Mouse (Mus musculus) layer of hippocampus, adult 2 months (tissue): Measurements from ENCODE around the gene Nufip2. TPM values are rescaled to one million over a fixed set of nuclear protein-coding genes. Genes with fewer than 3 reads are reported as not detected.

Experiments used
- DNase-seq, 2 experiments: peaks; one replicate each; pipeline ENCODE4 v3.0.0; 2022; ENCODE audit warnings: low spot score in 2 of 2
- H3K27ac ChIP-seq: fragments of 200-600 bp; 2 replicates; pipeline ENCODE4 v1.8.1; 2022
- H3K4me3 ChIP-seq: fragments of 200-600 bp; 2 replicates; pipeline ENCODE4 v1.8.1; 2022; ENCODE audit warnings: mild to moderate bottlenecking
- CTCF ChIP-seq: fragments of 200-600 bp; conservative IDR thresholded peaks from 2 replicates; pipeline ENCODE4 v1.8.1; 2022; ENCODE audit warnings: antibody characterized with exemption, mild to moderate bottlenecking, moderate library complexity
- total RNA-seq, 2 experiments: library from RNA; stranded (reverse); gene quantifications; 2 replicates each; pipeline ENCODE4 v1.2.3; 2021

Nufip2 gene
- total RNA-seq, 2 experiments from 2014 or later: 68.4 to 83.7 TPM

GRCm38 (mm10) chr11:77680018-77680417 lies 5.9 kb upstream of the Nufip2 start:
- Histone ChIP-seq H3K27ac (no peak overlapping the region), H3K4me3 (no peak overlapping the region)
- TF ChIP-seq CTCF: no peak
- no peak for DNase-seq

DNA sequence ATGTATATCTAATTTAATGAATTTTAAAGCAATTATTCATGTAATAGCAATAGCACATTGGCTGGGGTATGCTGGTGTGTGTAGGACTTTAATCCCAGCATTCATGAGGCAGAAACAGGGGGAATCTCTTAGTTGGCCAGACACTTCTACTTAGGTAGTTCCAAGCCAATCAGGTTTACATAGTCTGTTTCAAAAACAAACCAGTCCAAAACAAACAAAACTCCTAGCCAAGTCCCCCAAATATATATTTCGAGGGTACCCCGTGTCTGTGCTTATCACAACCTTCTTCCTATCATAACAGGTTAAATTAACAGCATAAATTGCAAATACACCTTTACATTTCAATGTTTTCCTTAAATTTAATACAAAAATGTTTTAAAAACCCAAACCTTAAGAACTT lies 1.1 kb upstream of the Nufip2 start:
- no peak for TF ChIP-seq CTCF
- DNase-seq: no peak
- Histone ChIP-seq H3K27ac (peak overlapping the region; percentile 98), H3K4me3 (no peak overlapping the region)

GRCm38 (mm10) chr11:77686346-77686840 lies 438 bp downstream of the Nufip2 start:
- Histone ChIP-seq H3K27ac (peak overlapping the region; percentile 98), H3K4me3 (peak overlapping the region; percentile 98)
- no peak for TF ChIP-seq CTCF
- DNase-seq: peak in 1 of 2 experiments; percentile 5

DNA sequence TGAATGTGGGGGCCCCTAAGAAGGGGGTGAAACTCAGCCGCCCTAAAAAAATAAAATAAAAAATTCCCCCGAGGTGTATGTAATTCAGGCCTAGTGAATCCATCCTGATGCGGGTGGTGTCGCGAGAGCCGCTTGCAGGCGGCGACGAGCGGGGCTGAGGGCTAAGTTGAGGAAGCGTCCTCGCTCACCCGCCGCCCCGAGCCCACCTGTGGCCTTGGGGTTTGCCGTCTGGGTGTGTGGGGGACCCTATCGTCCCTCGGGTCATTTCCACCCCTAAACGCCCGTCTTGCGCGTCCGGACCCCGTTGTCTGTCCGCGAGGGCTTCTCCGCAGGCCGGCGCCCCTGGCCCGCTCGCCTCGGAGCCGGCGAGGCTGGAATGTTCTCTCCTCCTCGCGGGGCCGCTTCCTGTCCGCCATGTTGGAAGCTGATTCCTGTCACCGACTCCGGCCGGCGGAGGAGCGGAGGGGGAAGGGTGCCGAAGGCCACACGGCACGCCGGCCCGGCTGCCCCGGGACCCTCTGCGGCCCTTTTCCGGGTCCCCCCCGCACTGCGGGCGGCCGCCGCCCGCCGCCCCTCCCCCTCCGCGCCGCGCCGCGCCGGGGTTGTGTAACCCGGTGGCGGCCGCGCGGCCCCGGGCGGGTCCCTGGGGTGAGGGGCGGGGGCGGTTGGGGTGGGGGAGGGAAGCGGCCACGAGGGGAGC lies 1.0 kb downstream of the Nufip2 start:
- peak overlapping the region; percentile 98 for H3K27ac ChIP-seq
- peak overlapping the region; percentile 98 for H3K4me3 ChIP-seq
- DNase-seq: peak; percentile 10 to 48
- no peak for TF ChIP-seq CTCF

DNA sequence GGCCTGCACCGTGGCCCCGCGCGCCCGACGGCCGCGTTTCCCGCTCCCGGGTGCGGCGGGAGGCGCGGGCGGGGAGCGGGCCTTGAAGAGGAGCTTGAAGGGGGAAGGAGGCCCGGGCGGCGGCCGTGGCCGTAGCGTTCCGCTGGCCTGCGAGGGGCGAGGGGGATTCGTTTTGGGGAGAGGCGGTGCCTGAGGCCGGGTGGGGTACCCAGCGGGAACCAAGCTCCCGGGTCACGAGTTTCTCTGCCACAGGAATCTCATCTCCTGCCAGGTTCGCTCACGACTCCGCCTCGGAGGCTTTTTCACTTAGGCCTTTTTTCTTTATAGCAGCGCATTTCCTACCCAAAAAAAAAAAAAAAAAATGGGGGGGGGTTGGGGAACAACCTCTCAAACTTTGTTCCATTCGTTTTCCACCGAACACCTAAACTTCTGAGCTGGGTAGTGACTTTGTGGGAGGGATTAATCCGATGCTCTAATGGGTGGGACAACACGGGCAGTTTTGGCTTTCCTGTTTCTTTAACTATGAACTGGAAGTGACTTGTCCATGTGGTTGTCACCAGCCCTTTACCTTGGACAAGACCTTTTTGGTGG lies 1.7 kb downstream of the Nufip2 start:
- DNase-seq: peak; percentile 5 to 27
- TF ChIP-seq CTCF: no peak
- Histone ChIP-seq H3K4me3 (peak overlapping the region; percentile 98), H3K27ac (peak overlapping the region; percentile 98)

DNA sequence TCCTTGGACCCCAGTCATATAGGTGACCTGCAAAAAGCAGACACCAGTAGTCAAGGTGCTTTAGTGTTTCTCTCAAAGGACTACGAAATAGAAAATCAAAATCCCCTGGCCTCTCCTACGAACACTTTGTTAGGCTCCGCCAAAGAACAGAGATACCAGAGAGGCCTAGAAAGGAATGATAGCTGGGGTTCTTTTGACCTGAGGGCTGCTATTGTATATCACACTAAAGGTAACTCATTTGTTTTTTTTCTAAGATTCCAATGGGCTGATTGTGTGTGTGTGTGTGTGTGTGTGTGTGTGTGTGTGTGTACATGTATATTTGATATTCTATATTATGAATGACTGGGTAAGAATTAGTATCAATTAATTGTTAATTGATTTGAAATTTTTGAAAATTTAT lies 7.1 kb downstream of the Nufip2 start:
- no peak for DNase-seq
- no peak overlapping the region for H3K4me3 ChIP-seq
- no peak for TF ChIP-seq CTCF
- H3K27ac ChIP-seq: no peak overlapping the region

GRCm38 (mm10) chr11:77697232-77697631 lies 11.3 kb downstream of the Nufip2 start:
- Histone ChIP-seq H3K27ac (no peak overlapping the region), H3K4me3 (no peak overlapping the region; the same call in 1 of the 2 replicates)
- DNase-seq: no peak
- TF ChIP-seq CTCF: peak; percentile 14; the same call in 1 of the 2 replicates

DNA sequence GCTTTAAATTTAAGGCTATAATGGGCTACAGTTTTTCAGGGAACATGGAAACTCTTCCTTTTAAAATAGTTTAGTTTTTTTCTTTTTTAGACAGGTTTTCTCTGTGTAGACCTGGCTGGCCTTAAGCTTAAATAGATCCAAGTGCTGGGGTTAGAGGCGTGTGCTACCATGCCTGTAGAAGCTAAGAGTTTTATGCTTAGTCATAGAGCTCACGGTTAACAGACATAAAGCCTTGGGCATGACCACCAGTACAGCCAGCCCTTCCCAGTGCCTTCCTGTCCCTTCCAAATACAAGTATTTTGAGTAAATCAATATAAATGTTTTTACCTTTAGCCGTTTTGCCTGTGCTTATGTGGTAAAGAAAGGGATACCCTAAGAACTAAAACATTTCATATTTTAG lies 20.0 kb downstream of the Nufip2 start:
- no peak overlapping the region for H3K4me3 ChIP-seq
- TF ChIP-seq CTCF: no peak
- no peak overlapping the region for H3K27ac ChIP-seq
- DNase-seq: no peak

GRCm38 (mm10) chr11:77709039-77709438 lies 23.1 kb downstream of the Nufip2 start:
- no peak for TF ChIP-seq CTCF
- no peak overlapping the region for H3K27ac ChIP-seq
- no peak overlapping the region for H3K4me3 ChIP-seq
- DNase-seq: no peak

DNA sequence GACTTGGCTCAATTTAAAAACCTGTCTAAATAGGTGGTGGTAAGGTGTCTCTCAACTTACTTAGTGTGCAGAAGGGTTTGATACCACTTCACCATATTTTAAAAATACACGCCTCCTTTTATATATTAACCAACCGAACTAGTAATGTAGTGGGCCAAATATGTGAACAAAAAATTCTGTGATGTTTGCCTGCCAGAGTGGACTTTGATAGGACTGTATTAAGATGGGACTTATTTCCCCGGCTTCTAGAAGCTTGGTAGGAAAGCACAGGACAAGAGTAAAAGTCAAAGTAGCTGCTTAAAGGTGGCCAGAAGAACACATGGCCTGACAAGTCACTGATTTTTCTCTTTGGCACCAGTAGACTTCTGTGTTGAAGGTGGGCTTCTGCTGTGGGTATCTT lies 27.8 kb downstream of the Nufip2 start:
- DNase-seq: no peak
- TF ChIP-seq CTCF: no peak
- Histone ChIP-seq H3K4me3 (no peak overlapping the region), H3K27ac (no peak overlapping the region)

DNA sequence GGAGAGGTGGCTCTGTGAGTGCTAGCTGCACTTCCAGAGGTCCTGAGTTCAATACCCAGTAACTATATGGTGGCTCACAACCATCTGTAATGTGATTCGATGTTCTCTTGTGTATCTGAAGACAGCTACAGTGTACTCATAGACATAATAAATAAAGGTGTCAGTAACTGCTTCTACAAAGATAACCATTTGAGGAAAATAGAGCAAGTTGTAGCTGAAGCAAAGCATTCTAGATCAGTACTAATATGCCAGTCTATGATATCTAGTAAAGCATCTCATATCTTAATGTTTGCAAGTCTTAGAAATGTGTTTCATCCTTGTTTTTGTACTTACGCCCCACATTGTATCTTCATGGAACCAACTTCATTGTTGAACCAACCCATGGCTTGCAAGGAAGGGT lies 33.1 kb downstream of the Nufip2 start:
- no peak overlapping the region for H3K27ac ChIP-seq

DNA sequence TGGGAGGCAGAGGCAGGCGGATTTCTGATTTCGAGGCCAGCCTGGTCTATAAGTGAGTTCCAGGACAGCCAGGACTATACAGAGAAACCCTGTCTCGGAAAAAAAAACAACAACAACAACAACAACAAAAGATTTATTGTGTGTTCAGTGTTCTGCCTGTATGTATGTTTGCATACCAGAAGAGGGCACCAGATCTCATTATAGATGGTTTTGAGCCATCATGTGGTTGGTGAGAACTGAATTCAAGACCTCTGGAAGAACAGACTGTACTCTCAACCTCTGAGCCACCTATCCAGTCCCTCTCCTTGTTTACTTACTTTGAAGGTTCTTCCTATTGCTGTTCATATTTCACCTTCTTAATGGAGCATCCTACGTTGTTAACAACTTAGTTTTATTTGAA lies 35.4 kb downstream of the Nufip2 start:
- peak; percentile 56 for TF ChIP-seq CTCF
- no peak for DNase-seq
- Histone ChIP-seq H3K4me3 (no peak overlapping the region), H3K27ac (no peak overlapping the region)

More for the DNA sequence above, 33.1 kb downstream of the Nufip2 start:
- no peak overlapping the region for H3K4me3 ChIP-seq
- TF ChIP-seq CTCF: no peak
- no peak for DNase-seq

GRCm38 (mm10) chr11:77724766-77725165 lies 38.8 kb downstream of the Nufip2 start:
- H3K4me3 ChIP-seq: no peak overlapping the region
- no peak for DNase-seq
- no peak overlapping the region for H3K27ac ChIP-seq
- no peak for TF ChIP-seq CTCF

GRCm38 (mm10) chr11:77725183-77725582 lies 39.2 kb downstream of the Nufip2 start, which contains the start of gene Cryba1:
Gene Cryba1, minus strand, starts transcription at chr11:77725283.
- Histone ChIP-seq H3K4me3 (no peak within 1 kb of the TSS), H3K27ac (no peak within 1 kb of the TSS)
- no peak for TF ChIP-seq CTCF
- no peak for DNase-seq
